Mouse (Mus musculus) right cerebral cortex, postnatal 14 days (tissue): ENCODE measurements around the gene Tas2r108.

Source experiments
- DNase-seq: peaks from one replicate; pipeline ENCODE4 v3.0.0; 2022

The Tas2r108 gene

GRCm38 (mm10) chr6:40493229-40493628 lies at the start of gene Tas2r108:
TSS of gene Tas2r108 (plus strand) at chr6:40493529.
- DNase-seq, result no peak

GRCm38 (mm10) chr6:40448626-40449025 lies 44.7 kb upstream of the Tas2r108 start:
- no peak for DNase-seq

GRCm38 (mm10) chr6:40454436-40455041 lies 38.8 kb upstream of the Tas2r108 start:
- DNase-seq, result no peak

GRCm38 (mm10) chr6:40465710-40466109 lies 27.6 kb upstream of the Tas2r108 start:
- DNase-seq, result no peak

- peak; percentile 90 for DNase-seq
Measured at GRCm38 (mm10) chr6:40470916-40471719, 22.2 kb upstream of the Tas2r108 start, which contains the start of gene Ssbp1. TSS of gene Ssbp1 (plus strand) at chr6:40471352.

GRCm38 (mm10) chr6:40471720-40472010 lies 21.7 kb upstream of the Tas2r108 start:
- no peak for DNase-seq

GRCm38 (mm10) chr6:40476132-40476531 lies 17.2 kb upstream of the Tas2r108 start:
- DNase-seq, result no peak

- DNase-seq, result no peak
Measured at GRCm38 (mm10) chr6:40479705-40480104, 13.6 kb upstream of the Tas2r108 start.

GRCm38 (mm10) chr6:40482318-40482717 lies 11.0 kb upstream of the Tas2r108 start:
- DNase-seq, result no peak

GRCm38 (mm10) chr6:40490933-40491332 lies 2.4 kb upstream of the Tas2r108 start, which contains the start of gene Tas2r137:
TSS of gene Tas2r137 (plus strand) at chr6:40491233.
- no peak for DNase-seq

- no peak for DNase-seq
Measured at GRCm38 (mm10) chr6:40519408-40519807, 26.1 kb downstream of the Tas2r108 start, which contains the start of gene Prss37. TSS of gene Prss37 (minus strand) at chr6:40519508.
